Mouse (Mus musculus) thymus, adult 2 months (tissue): ENCODE data around the gene Rsrc2. TPM values are rescaled to one million over a fixed set of nuclear protein-coding genes. Genes with fewer than 3 reads are reported as not detected.

Experiments used
- DNase-seq: peaks from one replicate; pipeline ENCODE4 v3.0.0; 2021
- H3K27ac ChIP-seq: fragments of 200-500 bp; 2 replicates; pipeline ENCODE4 v1.5.1; 2012; ENCODE audit warnings: low read length, control low read depth; ENCODE audit not compliant: control insufficient read depth, insufficient read depth
- H3K27me3 ChIP-seq: fragments of 200-500 bp; 2 replicates; pipeline ENCODE4 v1.6.1; 2012; ENCODE audit warnings: mild to moderate bottlenecking, low read length, moderate library complexity, mixed read lengths; ENCODE audit not compliant: control insufficient read depth, insufficient read depth
- H3K36me3 ChIP-seq: fragments of 200-500 bp; 2 replicates; pipeline ENCODE4 v1.6.1; 2012; ENCODE audit warnings: mild to moderate bottlenecking, low read length, moderate library complexity; ENCODE audit not compliant: control insufficient read depth, insufficient read depth
- H3K4me1 ChIP-seq: fragments of 200-500 bp; replicated peaks from 2 replicates; pipeline ENCODE4 v1.6.1; 2012; ENCODE audit warnings: low read length; ENCODE audit not compliant: control insufficient read depth, insufficient read depth
- H3K4me3 ChIP-seq: fragments of 200-500 bp; 2 replicates; pipeline ENCODE4 v1.5.1; 2012; ENCODE audit warnings: mild to moderate bottlenecking, low read length, control low read depth, moderate library complexity; ENCODE audit not compliant: control insufficient read depth, insufficient read depth
- CTCF ChIP-seq: fragments of 200-500 bp; IDR thresholded peaks from 2 replicates; pipeline ENCODE4 v1.5.1; 2012; ENCODE audit warnings: mild to moderate bottlenecking, control low read depth, low read length, moderate library complexity, borderline replicate concordance; ENCODE audit not compliant: control insufficient read depth, poor library complexity, insufficient read depth; ENCODE audit errors: extremely low read depth
- POLR2A ChIP-seq: fragments of 200-500 bp; IDR thresholded peaks from 2 replicates; pipeline ENCODE4 v1.6.1; 2012; ENCODE audit warnings: mild to moderate bottlenecking, low read length, control low read depth, moderate library complexity; ENCODE audit not compliant: control insufficient read depth, poor library complexity, insufficient read depth; ENCODE audit errors: extremely low read depth
- WGBS: fragments of 180-500 bp; shearing (Covaris S2); methylation state at CpG from one replicate; pipeline ENCODE4 v1.1.7; 2018; 5-methylcytosine and 5-hydroxymethylcytosine counted together
- polyA plus RNA-seq: library from polyadenylated mRNA; depleted of rRNA; stranded (reverse); fragments of >200 nt; gene quantifications from 2 replicates; pipeline ENCODE4 v1.2.3, GENCODE M21; 2012

Rsrc2 gene
- polyA plus RNA-seq, 1 experiment = 22.6 TPM

DNA sequence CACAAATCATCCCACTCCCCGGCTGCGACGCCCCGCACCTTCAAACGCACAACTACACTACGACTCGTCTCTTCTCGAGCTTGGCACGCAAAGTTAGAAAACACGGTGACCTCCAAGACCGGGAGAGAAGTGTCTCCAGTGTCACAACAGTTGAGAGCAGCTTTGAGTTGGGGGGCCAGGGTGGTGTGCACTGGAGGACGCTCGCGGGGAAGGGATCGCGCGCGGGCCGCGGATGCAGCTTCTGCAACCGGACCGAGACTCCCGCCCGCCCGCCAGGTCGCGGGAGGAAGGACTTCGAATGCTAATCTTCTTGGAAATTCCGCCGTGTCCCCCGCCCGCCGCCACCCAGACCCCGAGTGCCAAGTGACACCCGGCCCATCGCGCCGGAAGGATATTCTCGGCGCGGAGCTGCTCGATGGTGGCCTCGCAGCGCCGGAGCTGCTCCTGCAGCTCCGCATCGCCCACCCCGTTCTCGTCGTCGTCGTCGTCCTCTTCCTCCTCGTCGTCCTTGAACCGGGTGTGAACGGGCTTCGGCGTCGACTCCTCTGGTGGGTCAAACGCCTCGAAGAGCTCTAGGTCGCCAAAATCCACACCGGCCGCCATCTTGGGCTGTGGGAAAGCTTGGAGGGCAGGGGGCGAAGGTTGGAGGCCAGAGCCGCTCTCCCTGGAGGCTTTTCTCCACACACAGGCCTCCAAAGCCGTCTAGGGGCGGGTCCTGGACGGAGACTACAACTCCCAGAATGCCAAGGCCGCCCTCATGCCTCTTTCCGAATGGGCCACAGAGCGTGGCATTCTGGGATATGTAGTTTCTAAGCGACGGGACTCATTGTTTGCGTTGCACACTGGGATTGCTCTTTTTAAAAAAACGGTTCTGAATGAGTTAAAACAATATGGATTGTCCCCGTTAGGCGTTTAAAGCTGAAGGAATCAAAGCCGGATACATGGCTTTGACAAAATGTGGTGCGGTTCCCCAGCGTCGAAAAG, 28.6 kb downstream of the Rsrc2 start, which contains the start of gene Zcchc8:
Gene Zcchc8 (minus strand): TSS at position 773 of the 984 bp plus-strand sequence.
- under 1% methylated on average over 83 of the region's 83 CpGs for WGBS
- TF ChIP-seq CTCF (peak; percentile 9; the same call in 1 of the 2 replicates), POLR2A (peak; percentile 84)
- DNase-seq = peak; percentile 95
- Histone ChIP-seq H3K4me3 (peak within 1 kb of the TSS; percentile 98), H3K27me3 (no peaks in the 10 kb centered on the region), H3K27ac (peak within 1 kb of the TSS; percentile 77), H3K36me3 (peaks cover 3% of the 10 kb centered on the region; the same call in 1 of the 2 replicates), H3K4me1 (no peaks in the 10 kb centered on the region)

GRCm38 (mm10) chr5:123714622-123715021, 34.6 kb downstream of the Rsrc2 start:
- TF ChIP-seq CTCF (no peak), POLR2A (no peak)
- no peaks in the 10 kb centered on the region for H3K4me1 ChIP-seq
- DNase-seq = no peak
- no peak overlapping the region for H3K4me3 ChIP-seq
- H3K27me3 ChIP-seq = no peaks in the 10 kb centered on the region
- no peak overlapping the region for H3K27ac ChIP-seq
- 93% methylated on average over 4 of the region's 4 CpGs for WGBS
- H3K36me3 ChIP-seq = peaks cover 53% of the 10 kb centered on the region

DNA sequence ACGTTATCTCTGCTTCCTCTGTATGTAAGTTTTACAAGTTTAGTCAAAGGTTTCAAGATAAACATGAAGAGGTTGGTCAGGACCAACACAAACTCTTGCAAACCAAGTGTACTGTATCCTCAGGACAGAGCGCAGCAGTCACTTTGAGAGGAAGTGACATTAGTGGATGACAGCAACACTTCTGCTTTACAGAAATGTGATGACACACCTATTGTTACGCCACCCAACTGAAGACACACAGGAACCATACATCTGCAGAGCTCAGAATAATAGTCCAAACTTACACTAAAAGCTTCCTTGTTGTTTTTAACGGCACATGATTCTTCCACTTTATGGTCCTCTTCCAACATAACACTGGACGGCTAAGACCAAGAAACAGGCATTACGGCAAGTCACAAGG, 35.4 kb downstream of the Rsrc2 start:
- TF ChIP-seq POLR2A (no peak), CTCF (no peak)

DNA sequence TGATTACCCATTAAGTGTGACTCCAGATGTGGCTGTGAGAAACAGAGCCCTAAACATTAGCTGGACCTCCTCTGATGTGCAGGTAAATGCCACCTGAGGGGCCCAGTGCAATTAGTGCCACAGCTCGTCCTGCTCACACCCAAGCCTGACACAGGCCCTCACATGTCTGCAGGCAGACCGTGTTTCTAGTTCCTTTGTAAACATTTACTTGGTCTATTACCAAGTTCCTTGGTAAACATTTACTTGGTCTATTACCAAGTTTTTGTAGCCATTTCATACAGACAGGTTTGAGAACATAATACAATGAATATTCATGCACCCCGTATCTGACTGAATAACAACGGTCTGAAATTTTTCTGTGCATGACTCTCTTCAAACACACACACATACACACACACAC, 39.6 kb downstream of the Rsrc2 start:
- Histone ChIP-seq H3K27me3 (no peaks in the 10 kb centered on the region), H3K4me1 (no peaks in the 10 kb centered on the region), H3K27ac (no peak overlapping the region), H3K36me3 (peaks cover 86% of the 10 kb centered on the region), H3K4me3 (no peak overlapping the region)
- DNase-seq = no peak
- WGBS = 96% methylated on average over 4 of the region's 4 CpGs
- no peak for TF ChIP-seq POLR2A
- TF ChIP-seq CTCF = no peak

More for the DNA sequence above, 35.4 kb downstream of the Rsrc2 start:
- Histone ChIP-seq H3K36me3 (peaks cover 62% of the 10 kb centered on the region), H3K27me3 (no peaks in the 10 kb centered on the region), H3K4me3 (no peak overlapping the region), H3K4me1 (no peaks in the 10 kb centered on the region), H3K27ac (no peak overlapping the region)
- DNase-seq = no peak
- 95% methylated on average over 6 of the region's 6 CpGs for WGBS

DNA sequence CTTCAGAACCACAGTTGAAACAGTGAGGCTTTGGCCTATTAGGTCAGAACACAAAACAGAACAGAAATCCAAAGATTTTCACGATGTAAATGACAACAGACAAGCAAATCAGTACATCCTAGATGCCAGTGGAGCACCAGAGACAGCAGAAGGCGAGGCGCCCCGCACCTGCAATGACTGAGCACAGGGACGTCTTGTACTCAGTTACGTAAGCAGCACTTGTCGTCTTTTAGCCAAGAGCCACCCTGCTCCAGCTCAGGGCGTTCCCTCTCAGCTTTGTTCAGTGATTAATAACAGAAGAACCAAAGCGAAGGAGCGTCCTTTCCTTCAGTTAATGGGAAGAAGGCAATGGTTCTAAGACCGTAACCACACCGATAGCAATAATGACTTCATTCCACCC, 40.6 kb downstream of the Rsrc2 start:
- no peak for TF ChIP-seq CTCF
- TF ChIP-seq POLR2A = no peak
- no peaks in the 10 kb centered on the region for H3K4me1 ChIP-seq
- peaks cover 84% of the 10 kb centered on the region for H3K36me3 ChIP-seq
- H3K27me3 ChIP-seq = no peaks in the 10 kb centered on the region
- WGBS = 97% methylated on average over 12 of the region's 12 CpGs
- H3K4me3 ChIP-seq = no peak overlapping the region
- DNase-seq = no peak
- no peak overlapping the region for H3K27ac ChIP-seq

DNA sequence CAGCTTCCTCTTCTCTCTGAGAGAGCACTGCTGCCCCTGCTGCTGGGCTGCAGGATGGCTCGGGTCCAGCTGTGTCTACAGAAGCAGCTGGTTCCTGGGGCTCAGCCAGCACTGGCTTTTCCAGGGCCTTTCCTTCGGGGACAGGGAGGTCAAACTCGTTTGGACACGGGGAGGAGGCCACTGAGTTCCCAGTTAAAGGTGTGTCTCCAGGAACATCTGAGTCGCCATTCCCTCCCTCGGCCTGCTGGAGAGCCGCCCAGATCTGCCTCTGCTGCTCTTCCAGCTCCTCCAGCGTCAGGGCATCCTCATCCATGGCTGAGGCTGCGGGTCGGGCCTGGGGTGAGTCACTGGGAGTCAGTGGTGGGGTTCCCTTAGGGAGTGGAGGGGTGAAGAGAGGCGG, 48.6 kb downstream of the Rsrc2 start:
- H3K27ac ChIP-seq = no peak overlapping the region

More for the DNA sequence above, 48.6 kb downstream of the Rsrc2 start:
- H3K36me3 ChIP-seq = peaks cover 47% of the 10 kb centered on the region
- DNase-seq = no peak
- 82% methylated on average over 11 of the region's 11 CpGs for WGBS
- no peak overlapping the region for H3K4me3 ChIP-seq
- no peaks in the 10 kb centered on the region for H3K4me1 ChIP-seq
- no peaks in the 10 kb centered on the region for H3K27me3 ChIP-seq
- TF ChIP-seq POLR2A (no peak), CTCF (no peak)
